Mouse (Mus musculus) neural tube, embryonic 14.5 days (tissue): ENCODE data around the gene Nus1. TPM values are rescaled to one million over a fixed set of nuclear protein-coding genes. Genes with fewer than 3 reads are reported as not detected.

ENCODE experiments used
- ATAC-seq: fragments of 200-750 bp; cut with Nextera tagmentation; 2 replicates; pipeline ENCODE4 v1.8.0; 2017; ENCODE audit warnings: low read depth, mild to moderate bottlenecking, moderate TSS enrichment, moderate library complexity
- H3K27ac ChIP-seq: fragments of 300-500 bp; sonication (generic); 2 replicates; pipeline ENCODE4 v1.5.1; 2014; ENCODE audit warnings: low read depth, mild to moderate bottlenecking, control low read depth, low read length, moderate library complexity, mixed read lengths
- H3K27me3 ChIP-seq: fragments of 300-500 bp; sonication (generic); 2 replicates; pipeline ENCODE4 v1.6.1; 2014; ENCODE audit warnings: low read length; ENCODE audit not compliant: control insufficient read depth, insufficient read depth
- H3K36me3 ChIP-seq: fragments of 300-500 bp; sonication (generic); 2 replicates; pipeline ENCODE4 v1.6.1; 2014; ENCODE audit warnings: low read length, mixed read lengths; ENCODE audit not compliant: control insufficient read depth, insufficient read depth
- H3K4me1 ChIP-seq: fragments of 300-500 bp; sonication (generic); 2 replicates; pipeline ENCODE4 v1.6.1; 2014; ENCODE audit warnings: low read length; ENCODE audit not compliant: control insufficient read depth, insufficient read depth
- H3K4me2 ChIP-seq: fragments of 300-500 bp; sonication (generic); 2 replicates; pipeline ENCODE4 v1.6.1; 2014; ENCODE audit warnings: mild to moderate bottlenecking, low read depth, low read length, control low read depth
- H3K4me3 ChIP-seq: fragments of 300-500 bp; sonication (generic); 2 replicates; pipeline ENCODE4 v1.5.1; 2014; ENCODE audit warnings: low read depth, low read length, control low read depth, mixed read lengths
- H3K9ac ChIP-seq: fragments of 300-500 bp; sonication (generic); replicated peaks from 2 replicates; pipeline ENCODE4 v1.6.1; 2014; ENCODE audit warnings: low read depth, mild to moderate bottlenecking, control low read depth, low read length, mixed read lengths
- H3K9me3 ChIP-seq: fragments of 300-500 bp; sonication (generic); 2 replicates; pipeline ENCODE4 v1.6.1; 2016; ENCODE audit warnings: low read length; ENCODE audit not compliant: control insufficient read depth
- WGBS: fragments of 180-500 bp; shearing (Covaris S2); extraction: QIAGEN DNeasy Blood & Tissue Kit; methylation state at CpG from one replicate; pipeline ENCODE4 v1.1.7; 2014; 5-methylcytosine and 5-hydroxymethylcytosine counted together
- polyA plus RNA-seq: library from polyadenylated mRNA; unstranded; fragments of >200 nt; fragmentation: Nextera tagmentation; extraction: Ambion mirVana; gene quantifications from 2 replicates; pipeline ENCODE4 v1.2.1, GENCODE M21; 2014

The Nus1 gene
- polyA plus RNA-seq, 1 experiment from 2014 or later = 24.7 TPM

GRCm38 (mm10) chr10:52423097-52423496 lies 5.8 kb downstream of the Nus1 start:
- H3K4me3 ChIP-seq = no peak overlapping the region

GRCm38 (mm10) chr10:52426314-52426980 lies 9.1 kb downstream of the Nus1 start:
- peaks cover 13% of the 10 kb centered on the region for H3K36me3 ChIP-seq
- H3K4me1 ChIP-seq = no peaks in the 10 kb centered on the region
- no peak for ATAC-seq
- H3K4me3 ChIP-seq = no peak overlapping the region
- no peak overlapping the region for H3K27ac ChIP-seq
- no peak overlapping the region for H3K9ac ChIP-seq
- H3K27me3 ChIP-seq = no peaks in the 10 kb centered on the region
- H3K4me2 ChIP-seq = no peak overlapping the region
- 90% methylated on average over 7 of the region's 7 CpGs for WGBS
- no peaks in the 10 kb centered on the region for H3K9me3 ChIP-seq

More at GRCm38 (mm10) chr10:52423097-52423496, 5.8 kb downstream of the Nus1 start:
- Histone ChIP-seq H3K4me2 (no peak overlapping the region), H3K4me1 (peaks cover 12% of the 10 kb centered on the region), H3K27me3 (no peaks in the 10 kb centered on the region), H3K27ac (no peak overlapping the region), H3K9ac (no peak overlapping the region), H3K9me3 (no peaks in the 10 kb centered on the region), H3K36me3 (no peaks in the 10 kb centered on the region)
- WGBS = 88% methylated on average over 2 of the region's 2 CpGs
- ATAC-seq = no peak

- no peaks in the 10 kb centered on the region for H3K27me3 ChIP-seq
- H3K9me3 ChIP-seq = no peaks in the 10 kb centered on the region
- H3K4me3 ChIP-seq = no peak overlapping the region
- no peak for ATAC-seq
- H3K4me1 ChIP-seq = no peaks in the 10 kb centered on the region
- H3K36me3 ChIP-seq = peaks cover 13% of the 10 kb centered on the region
- H3K9ac ChIP-seq = no peak overlapping the region
- no peak overlapping the region for H3K4me2 ChIP-seq
- no peak overlapping the region for H3K27ac ChIP-seq
- WGBS = 33% methylated on average over 2 of the region's 2 CpGs
Observed at GRCm38 (mm10) chr10:52427634-52428415, 10.5 kb downstream of the Nus1 start.

GRCm38 (mm10) chr10:52430953-52431352 lies 13.6 kb downstream of the Nus1 start:
- Histone ChIP-seq H3K36me3 (peaks cover 16% of the 10 kb centered on the region), H3K4me1 (no peaks in the 10 kb centered on the region), H3K27ac (no peak overlapping the region), H3K27me3 (no peaks in the 10 kb centered on the region), H3K9ac (no peak overlapping the region), H3K9me3 (no peaks in the 10 kb centered on the region), H3K4me3 (no peak overlapping the region), H3K4me2 (no peak overlapping the region)
- no peak for ATAC-seq
- WGBS = 97% methylated on average over 1 of the region's 1 CpGs

DNA sequence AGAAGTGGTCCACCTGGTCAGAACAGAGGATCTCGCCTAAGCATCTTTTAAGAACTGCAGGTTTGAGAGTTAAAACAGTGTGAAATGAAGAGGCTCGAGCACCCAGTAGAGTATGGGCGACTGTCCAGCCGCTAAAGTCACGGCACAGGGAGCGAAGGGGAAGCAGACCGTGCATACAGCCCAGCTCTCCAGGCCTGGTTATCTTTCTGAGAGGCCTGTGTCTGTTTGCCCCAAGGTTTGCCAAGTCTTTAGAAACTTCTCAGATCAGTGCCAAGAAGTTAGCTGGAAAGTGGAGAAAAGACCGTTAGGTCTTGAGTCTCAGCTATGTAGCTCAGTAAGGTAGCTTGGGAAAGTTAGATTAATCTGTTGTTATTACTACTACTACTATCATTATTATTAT lies 17.5 kb downstream of the Nus1 start:
- peaks cover 27% of the 10 kb centered on the region for H3K36me3 ChIP-seq

DNA sequence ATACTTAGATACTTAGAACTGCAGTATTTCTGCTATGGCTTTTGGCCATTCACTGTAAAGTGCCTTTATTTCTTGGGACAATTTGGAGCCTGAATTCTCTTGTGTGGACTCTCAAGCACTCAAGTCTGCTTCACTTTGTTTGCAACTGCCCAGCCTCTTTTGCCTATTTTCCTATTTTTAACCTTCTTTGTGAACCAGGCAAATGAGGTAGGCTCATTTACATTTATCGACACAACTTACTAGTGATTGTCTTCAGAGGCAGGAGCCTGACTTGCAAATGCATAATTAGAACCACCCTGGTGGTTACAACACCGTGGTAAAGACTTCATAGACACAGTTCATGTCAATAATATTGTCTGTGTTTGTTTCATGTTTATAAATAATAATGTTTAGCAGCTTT lies 43.3 kb downstream of the Nus1 start:
- H3K27me3 ChIP-seq = no peaks in the 10 kb centered on the region
- ATAC-seq = no peak
- H3K9me3 ChIP-seq = no peaks in the 10 kb centered on the region
- H3K4me2 ChIP-seq = no peak overlapping the region
- no peaks in the 10 kb centered on the region for H3K36me3 ChIP-seq
- 65% methylated on average over 2 of the region's 2 CpGs for WGBS
- no peaks in the 10 kb centered on the region for H3K4me1 ChIP-seq
- no peak overlapping the region for H3K27ac ChIP-seq
- no peak overlapping the region for H3K9ac ChIP-seq
- no peak overlapping the region for H3K4me3 ChIP-seq

More for the DNA sequence above, 17.5 kb downstream of the Nus1 start:
- H3K4me2 ChIP-seq = no peak overlapping the region
- no peak for ATAC-seq
- H3K4me1 ChIP-seq = no peaks in the 10 kb centered on the region
- H3K9me3 ChIP-seq = no peaks in the 10 kb centered on the region
- no peak overlapping the region for H3K4me3 ChIP-seq
- 93% methylated on average over 8 of the region's 8 CpGs for WGBS
- no peak overlapping the region for H3K27ac ChIP-seq
- H3K9ac ChIP-seq = no peak overlapping the region
- no peaks in the 10 kb centered on the region for H3K27me3 ChIP-seq

GRCm38 (mm10) chr10:52463941-52464739 lies 46.8 kb downstream of the Nus1 start:
- H3K9me3 ChIP-seq = no peaks in the 10 kb centered on the region
- ATAC-seq = no peak
- H3K36me3 ChIP-seq = no peaks in the 10 kb centered on the region
- H3K4me2 ChIP-seq = no peak overlapping the region
- H3K27ac ChIP-seq = no peak overlapping the region
- H3K4me1 ChIP-seq = no peaks in the 10 kb centered on the region
- 68% methylated on average over 7 of the region's 7 CpGs for WGBS
- H3K9ac ChIP-seq = no peak overlapping the region
- H3K4me3 ChIP-seq = no peak overlapping the region
- no peaks in the 10 kb centered on the region for H3K27me3 ChIP-seq

GRCm38 (mm10) chr10:52471520-52471919 lies 54.2 kb downstream of the Nus1 start:
- no peak for ATAC-seq
- Histone ChIP-seq H3K4me1 (no peaks in the 10 kb centered on the region), H3K9ac (no peak overlapping the region), H3K27me3 (no peaks in the 10 kb centered on the region), H3K36me3 (no peaks in the 10 kb centered on the region), H3K4me2 (no peak overlapping the region), H3K4me3 (no peak overlapping the region), H3K27ac (no peak overlapping the region), H3K9me3 (no peaks in the 10 kb centered on the region)
- 83% methylated on average over 4 of the region's 4 CpGs for WGBS
